Mouse (Mus musculus) lung, postnatal 0 days (tissue): Measurements from ENCODE around the gene Spata16. TPM values are rescaled to one million over a fixed set of nuclear protein-coding genes. Genes with fewer than 3 reads are reported as not detected.

Source experiments
- ATAC-seq: fragments of 200-750 bp; cut with Nextera tagmentation; 2 replicates; pipeline ENCODE4 v1.8.0; 2017; ENCODE audit warnings: moderate library complexity
- DNase-seq: peaks from one replicate; pipeline ENCODE4 v3.0.0-alpha.2; 2016; ENCODE audit warnings: low spot score
- H3K27ac ChIP-seq: fragments of 300-500 bp; sonication (generic); 2 replicates; pipeline ENCODE4 v1.5.1; 2014; ENCODE audit warnings: antibody characterized with exemption, mild to moderate bottlenecking, low read length, mixed read lengths
- H3K27me3 ChIP-seq: fragments of 300-500 bp; sonication (generic); replicated peaks from 2 replicates; pipeline ENCODE4 v1.6.1; 2014; ENCODE audit warnings: low read length, mixed read lengths; ENCODE audit not compliant: insufficient read depth
- H3K36me3 ChIP-seq: fragments of 300-500 bp; sonication (generic); 2 replicates; pipeline ENCODE4 v1.6.1; 2014; ENCODE audit warnings: low read length, mixed read lengths; ENCODE audit not compliant: insufficient read depth
- H3K4me1 ChIP-seq: fragments of 300-500 bp; sonication (generic); 2 replicates; pipeline ENCODE4 v1.6.1; 2014; ENCODE audit warnings: antibody characterized with exemption, low read depth, low read length, mixed read lengths; ENCODE audit not compliant: insufficient read depth
- H3K4me2 ChIP-seq: fragments of 300-500 bp; sonication (generic); replicated peaks from 2 replicates; pipeline ENCODE4 v1.6.1; 2014; ENCODE audit warnings: low read depth, mild to moderate bottlenecking, low read length, moderate library complexity, mixed read lengths
- H3K4me3 ChIP-seq: fragments of 300-500 bp; sonication (generic); 2 replicates; pipeline ENCODE4 v1.5.1; 2014; ENCODE audit warnings: low read depth, low read length
- H3K9ac ChIP-seq: fragments of 300-500 bp; sonication (generic); replicated peaks from 2 replicates; pipeline ENCODE4 v1.6.1; 2014; ENCODE audit warnings: low read depth, mild to moderate bottlenecking
- H3K9me3 ChIP-seq: fragments of 300-500 bp; sonication (generic); 2 replicates; pipeline ENCODE4 v1.6.1; 2016; ENCODE audit warnings: low read length, mixed read lengths
- CTCF ChIP-seq: IDR thresholded peaks from 2 replicates; pipeline ENCODE4 v1.5.1; 2016; ENCODE audit warnings: antibody characterized with exemption, mild to moderate bottlenecking
- EP300 ChIP-seq: IDR thresholded peaks from 2 replicates; pipeline ENCODE4 v1.6.1; 2016; ENCODE audit warnings: antibody characterized with exemption, mild to moderate bottlenecking, control low read depth
- WGBS: fragments of 180-500 bp; shearing (Covaris S2); extraction: QIAGEN DNeasy Blood & Tissue Kit; methylation state at CpG from one replicate; pipeline ENCODE4 v1.1.7; 2014; 5-methylcytosine and 5-hydroxymethylcytosine counted together
- polyA plus RNA-seq: library from polyadenylated mRNA; unstranded; fragments of >200 nt; fragmentation: Nextera tagmentation; extraction: Ambion mirVana; gene quantifications from 2 replicates; pipeline ENCODE4 v1.2.1, GENCODE M21; 2015

The Spata16 gene
- polyA plus RNA-seq, 1 experiment from 2014 or later, result not detected

- no peak overlapping the region for H3K4me2 ChIP-seq
- WGBS, result 51% methylated on average over 5 of the region's 5 CpGs
- H3K9ac ChIP-seq, result no peak overlapping the region
- H3K27me3 ChIP-seq, result no peaks in the 10 kb centered on the region
- ATAC-seq (no peak), DNase-seq (no peak)
- H3K4me1 ChIP-seq, result no peaks in the 10 kb centered on the region
- H3K9me3 ChIP-seq, result no peaks in the 10 kb centered on the region
- TF ChIP-seq EP300, result no peak
- no peak for TF ChIP-seq CTCF
- no peaks in the 10 kb centered on the region for H3K36me3 ChIP-seq
- H3K27ac ChIP-seq, result no peak overlapping the region
- no peak overlapping the region for H3K4me3 ChIP-seq
Measured at GRCm38 (mm10) chr3:26847935-26848334, 210.5 kb downstream of the Spata16 start.

GRCm38 (mm10) chr3:26850207-26850606 lies 212.8 kb downstream of the Spata16 start:
- Histone ChIP-seq H3K9me3 (no peaks in the 10 kb centered on the region), H3K27ac (no peak overlapping the region), H3K4me3 (no peak overlapping the region), H3K4me2 (no peak overlapping the region), H3K27me3 (no peaks in the 10 kb centered on the region), H3K4me1 (no peaks in the 10 kb centered on the region), H3K9ac (no peak overlapping the region), H3K36me3 (no peaks in the 10 kb centered on the region)
- no peak for TF ChIP-seq EP300
- ATAC-seq (no peak), DNase-seq (no peak)

GRCm38 (mm10) chr3:26850691-26851563 lies 213.5 kb downstream of the Spata16 start:
- no peak overlapping the region for H3K4me2 ChIP-seq
- TF ChIP-seq CTCF, result no peak
- no peak for TF ChIP-seq EP300
- ATAC-seq (no peak), DNase-seq (no peak)
- H3K4me1 ChIP-seq, result no peaks in the 10 kb centered on the region
- H3K9ac ChIP-seq, result no peak overlapping the region
- 49% methylated on average over 9 of the region's 9 CpGs for WGBS
- no peaks in the 10 kb centered on the region for H3K36me3 ChIP-seq
- no peaks in the 10 kb centered on the region for H3K9me3 ChIP-seq
- no peak overlapping the region for H3K4me3 ChIP-seq
- H3K27ac ChIP-seq, result no peak overlapping the region
- H3K27me3 ChIP-seq, result no peaks in the 10 kb centered on the region

GRCm38 (mm10) chr3:26853557-26853956 lies 216.1 kb downstream of the Spata16 start:
- TF ChIP-seq CTCF (no peak), EP300 (no peak)
- ATAC-seq (no peak), DNase-seq (no peak)
- WGBS, result 82% methylated on average over 5 of the region's 5 CpGs
- Histone ChIP-seq H3K9ac (no peak overlapping the region), H3K9me3 (no peaks in the 10 kb centered on the region), H3K4me2 (no peak overlapping the region), H3K36me3 (no peaks in the 10 kb centered on the region), H3K4me1 (no peaks in the 10 kb centered on the region), H3K27me3 (no peaks in the 10 kb centered on the region), H3K27ac (no peak overlapping the region), H3K4me3 (no peak overlapping the region)

GRCm38 (mm10) chr3:26874706-26875105 lies 237.3 kb downstream of the Spata16 start:
- no peak overlapping the region for H3K4me3 ChIP-seq
- no peaks in the 10 kb centered on the region for H3K27me3 ChIP-seq
- no peak overlapping the region for H3K9ac ChIP-seq
- no peak overlapping the region for H3K4me2 ChIP-seq
- ATAC-seq, result no peak
- H3K36me3 ChIP-seq, result no peaks in the 10 kb centered on the region
- no peak for DNase-seq
- H3K4me1 ChIP-seq, result no peaks in the 10 kb centered on the region
- TF ChIP-seq EP300 (no peak), CTCF (no peak)
- H3K27ac ChIP-seq, result no peak overlapping the region
- WGBS, result 72% methylated on average over 2 of the region's 2 CpGs
- H3K9me3 ChIP-seq, result no peaks in the 10 kb centered on the region

- 71% methylated on average over 2 of the region's 2 CpGs for WGBS
- Histone ChIP-seq H3K27me3 (no peaks in the 10 kb centered on the region), H3K9me3 (no peaks in the 10 kb centered on the region), H3K27ac (no peak overlapping the region), H3K4me2 (no peak overlapping the region), H3K4me3 (no peak overlapping the region), H3K4me1 (no peaks in the 10 kb centered on the region), H3K9ac (no peak overlapping the region), H3K36me3 (no peaks in the 10 kb centered on the region)
- no peak for ATAC-seq
- DNase-seq, result no peak
- TF ChIP-seq EP300, result no peak
- TF ChIP-seq CTCF, result no peak
Measured at GRCm38 (mm10) chr3:26877291-26877690, 239.9 kb downstream of the Spata16 start.
